Mouse (Mus musculus): ENCODE measurements at regions not wholly inside any gene's neighbourhood (a gene's known extent, or its start where the extent isn't known, plus 50 kb on each side); places are given as distances from the start of the nearest gene placed in this dataset.
A peak's percentile ranks its signal among the peaks of the same experiment; 100 is the strongest.
"Not testable (repeated sequence)": the region's sequence is repeated elsewhere in the genome, so short reads cannot be mapped to it uniquely, and the experiment has no call there.

GRCm38 (mm10) chr2:166516261-166516660 lies 197.4 kb downstream of the Prex1 start:
- no peak for DNase-seq (ENCODE audit: low spot score in 2 of 2)

- no peak for DNase-seq (ENCODE audit: low spot score in 2 of 2)
Measured at GRCm38 (mm10) chr2:166514664-166515063, 199.0 kb downstream of the Prex1 start.

- DNase-seq (ENCODE audit: low spot score in 2 of 2), result no peak
Measured at GRCm38 (mm10) chr2:166512488-166512887, 201.1 kb downstream of the Prex1 start.

GRCm38 (mm10) chr2:166511477-166511876 lies 202.2 kb downstream of the Prex1 start:
- not testable (repeated sequence) for DNase-seq (ENCODE audit: low spot score in 2 of 2)

- no peak for DNase-seq (ENCODE audit: low spot score in 2 of 2)
Measured at GRCm38 (mm10) chr2:166510776-166511175, 202.9 kb downstream of the Prex1 start.

GRCm38 (mm10) chr2:166509591-166509990 lies 204.0 kb downstream of the Prex1 start:
- no peak for DNase-seq (ENCODE audit: low spot score in 2 of 2)

GRCm38 (mm10) chr2:166508656-166509420 lies 204.8 kb downstream of the Prex1 start:
- no peak for DNase-seq (ENCODE audit: low spot score in 2 of 2)

GRCm38 (mm10) chr2:166505309-166505708 lies 208.3 kb downstream of the Prex1 start:
- DNase-seq (ENCODE audit: low spot score in 2 of 2), result no peak

- DNase-seq (ENCODE audit: low spot score in 2 of 2), result no peak
Measured at GRCm38 (mm10) chr2:166503666-166504065, 210.0 kb downstream of the Prex1 start.

GRCm38 (mm10) chr2:166492895-166493294 lies 220.7 kb downstream of the Prex1 start:
- DNase-seq (ENCODE audit: low spot score in 2 of 2), result no peak

- DNase-seq (ENCODE audit: low spot score in 2 of 2), result no peak
Measured at GRCm38 (mm10) chr2:166492421-166492820, 221.2 kb downstream of the Prex1 start.

GRCm38 (mm10) chr2:166491861-166492260 lies 221.8 kb downstream of the Prex1 start:
- no peak for DNase-seq (ENCODE audit: low spot score in 2 of 2)

- no peak for DNase-seq (ENCODE audit: low spot score in 2 of 2)
Measured at GRCm38 (mm10) chr2:166489041-166489872, 224.4 kb downstream of the Prex1 start.

GRCm38 (mm10) chr2:166487688-166488087 lies 225.9 kb downstream of the Prex1 start:
- peak in 1 of 2 experiments; percentile 20 for DNase-seq (ENCODE audit: low spot score in 2 of 2)

- no peak for DNase-seq (ENCODE audit: low spot score in 2 of 2)
Measured at GRCm38 (mm10) chr2:166485788-166486187, 227.8 kb downstream of the Prex1 start.

- DNase-seq (ENCODE audit: low spot score in 2 of 2), result no peak
Measured at GRCm38 (mm10) chr2:166485361-166485760, 228.3 kb downstream of the Prex1 start.

GRCm38 (mm10) chr2:166483617-166484319 lies 229.9 kb downstream of the Prex1 start:
- no peak for DNase-seq (ENCODE audit: low spot score in 2 of 2)

- DNase-seq (ENCODE audit: low spot score in 2 of 2), result peak; percentile 54 to 72
Measured at GRCm38 (mm10) chr2:166482720-166483616, 230.7 kb downstream of the Prex1 start.

- DNase-seq (ENCODE audit: low spot score in 2 of 2), result no peak
Measured at GRCm38 (mm10) chr2:166481774-166482173, 231.9 kb downstream of the Prex1 start.

- no peak for DNase-seq (ENCODE audit: low spot score in 2 of 2)
Measured at GRCm38 (mm10) chr2:166481362-166481761, 232.3 kb downstream of the Prex1 start.

- no peak for DNase-seq (ENCODE audit: low spot score in 2 of 2)
Measured at GRCm38 (mm10) chr2:166480883-166481282, 232.7 kb downstream of the Prex1 start.
